Mouse (Mus musculus): ENCODE measurements around the gene Cox6a1.
"Not testable (repeated sequence)": the region's sequence is repeated elsewhere in the genome, so short reads cannot be mapped to it uniquely, and the experiment has no call there.

Gene Cox6a1

DNA sequence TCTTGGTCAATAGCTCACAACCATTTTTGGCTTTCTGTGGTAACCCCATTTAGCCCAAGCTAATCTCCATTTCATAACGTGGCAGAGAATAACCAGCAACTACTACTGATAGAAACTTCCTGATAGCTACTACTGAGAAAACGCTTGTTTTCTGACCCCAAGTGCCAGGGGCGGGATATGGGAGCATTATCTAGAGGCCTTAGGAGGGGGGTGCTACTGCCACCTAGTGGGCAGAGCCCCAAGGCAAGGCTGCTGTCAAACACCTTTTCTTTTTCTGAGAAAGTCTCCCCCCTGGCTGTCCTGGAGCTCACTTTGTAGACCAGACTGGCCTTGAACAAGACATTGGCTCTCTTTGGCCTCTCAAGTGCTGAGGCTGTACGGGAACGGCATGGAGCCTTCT lies 1.2 kb downstream of the Cox6a1 start:
- DNase-seq (ENCODE audit: low spot score in 2 of 2) = peak; percentile 71

DNA sequence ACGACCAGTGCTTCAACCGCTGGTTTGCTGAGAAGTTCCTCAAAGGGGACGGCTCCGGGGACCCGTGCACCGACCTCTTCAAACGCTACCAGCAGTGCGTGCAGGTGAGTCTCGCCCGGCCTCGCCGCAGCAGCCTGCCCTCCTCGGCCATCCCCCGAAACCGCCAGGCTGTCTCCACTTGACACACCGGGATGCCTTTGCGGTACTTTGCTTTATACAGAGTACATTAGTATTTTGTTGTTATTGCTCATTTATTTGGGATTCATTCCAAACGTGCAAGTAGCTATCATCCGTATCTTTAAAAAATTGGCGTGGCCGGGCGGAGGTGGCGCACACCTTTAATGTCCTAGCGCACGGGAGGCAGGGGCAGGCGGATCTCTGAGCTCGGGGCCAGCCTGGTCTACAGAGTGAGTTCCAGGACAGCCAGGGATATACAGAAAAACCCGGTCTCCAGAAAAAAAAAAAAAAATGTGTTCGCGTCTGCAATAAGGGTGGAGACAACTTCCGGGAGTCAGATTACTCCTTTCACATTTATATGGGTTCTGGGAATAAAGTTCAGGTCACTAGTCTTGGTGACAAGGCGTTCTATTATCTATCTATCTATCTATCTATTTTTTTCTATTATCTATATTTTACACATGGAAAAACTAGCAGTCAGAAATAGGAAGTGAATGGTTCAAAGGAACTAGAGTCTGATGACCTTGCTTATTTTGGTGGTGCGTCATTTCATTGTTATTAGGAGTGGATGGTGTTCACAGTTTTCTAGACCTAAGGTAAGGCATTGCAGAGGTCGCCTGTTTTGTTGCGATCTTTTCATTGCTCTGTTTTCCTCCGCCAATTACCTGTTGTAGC lies 7.2 kb downstream of the Cox6a1 start:
- DNase-seq (ENCODE audit: low spot score in 2 of 2) = no peak

DNA sequence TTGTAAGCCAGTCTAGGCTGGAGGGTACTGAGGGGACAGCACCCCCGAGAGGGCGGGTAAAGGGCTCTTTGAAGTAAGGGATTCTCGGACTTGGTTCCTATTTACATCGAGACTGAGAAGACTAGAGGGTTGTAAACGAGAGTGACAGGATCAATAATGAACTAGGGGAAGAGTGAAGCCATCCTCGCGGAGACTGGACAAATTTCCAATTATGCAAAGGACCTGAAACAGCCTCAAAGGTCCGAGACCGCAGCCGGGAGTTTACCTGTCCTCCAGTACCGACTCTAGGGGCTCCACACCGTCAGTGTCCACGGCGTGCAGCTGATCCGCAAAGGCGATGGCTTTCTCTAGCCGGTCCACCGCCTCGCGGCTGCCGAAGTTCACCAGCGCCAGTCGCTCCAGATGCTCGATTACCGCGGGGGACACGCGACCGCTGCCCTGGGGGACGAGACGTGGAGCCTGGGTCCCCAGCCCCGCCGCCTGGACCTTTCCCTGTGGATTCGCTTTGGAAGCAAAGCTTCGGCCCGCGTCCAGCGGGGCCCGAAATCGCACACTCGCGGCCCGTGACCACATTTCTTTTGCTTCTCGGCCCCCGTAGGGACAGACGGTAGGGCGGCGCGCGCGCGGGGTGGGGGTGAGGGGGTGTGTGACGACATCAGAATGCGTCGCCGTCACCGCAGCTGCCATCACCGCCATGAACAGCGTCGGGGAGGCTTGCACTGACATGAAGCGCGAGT lies 8.0 kb downstream of the Cox6a1 start, which contains the start of the genes Gatc and Triap1:
Gene Gatc, minus strand, starts transcription at position 602 of the 737 bp plus-strand sequence.
Gene Triap1, plus strand, starts transcription at position 649 of the 737 bp plus-strand sequence.
- DNase-seq (ENCODE audit: low spot score in 2 of 2) = peak; percentile 74 to 83

DNA sequence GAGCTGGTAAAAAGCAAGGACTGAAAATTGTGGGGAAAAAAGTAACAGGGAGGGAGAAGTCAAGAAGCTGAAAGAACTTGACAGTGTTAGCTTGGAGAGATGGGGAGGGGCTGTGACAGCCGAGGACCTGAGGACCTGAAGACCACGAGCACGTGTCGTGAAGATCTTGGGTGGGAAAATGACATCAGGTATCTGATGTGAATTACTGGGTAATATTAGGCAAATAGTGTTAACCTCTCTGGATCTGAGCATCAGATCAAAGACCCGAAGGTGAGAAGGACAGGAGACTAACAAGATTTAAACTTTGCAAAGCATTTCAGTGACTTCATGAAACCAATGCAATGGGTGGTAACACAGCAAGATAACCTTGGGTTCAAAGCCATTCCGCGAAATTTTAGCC lies 8.8 kb downstream of the Cox6a1 start:
- no peak for DNase-seq (ENCODE audit: low spot score in 2 of 2)

DNA sequence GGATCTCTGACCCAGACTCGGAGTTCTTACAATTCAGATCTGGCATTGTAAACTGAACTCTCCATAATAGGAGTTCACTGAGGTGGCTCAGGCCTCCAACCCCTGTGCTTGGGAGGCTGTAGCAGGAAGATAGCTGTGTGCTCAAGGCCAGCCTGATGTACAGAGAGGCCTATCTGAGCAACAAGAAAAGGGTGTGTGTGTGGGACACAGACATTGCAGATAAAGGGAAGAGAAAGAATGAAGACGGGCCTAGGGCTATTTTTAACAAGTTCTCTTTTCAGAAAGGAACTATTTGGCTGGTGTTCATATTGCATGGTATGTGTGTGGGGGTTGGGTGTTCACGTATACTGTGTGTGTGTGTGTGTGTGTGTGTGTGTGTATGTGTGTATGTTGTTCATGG lies 15.2 kb downstream of the Cox6a1 start:
- DNase-seq (ENCODE audit: low spot score in 2 of 2) = no peak

DNA sequence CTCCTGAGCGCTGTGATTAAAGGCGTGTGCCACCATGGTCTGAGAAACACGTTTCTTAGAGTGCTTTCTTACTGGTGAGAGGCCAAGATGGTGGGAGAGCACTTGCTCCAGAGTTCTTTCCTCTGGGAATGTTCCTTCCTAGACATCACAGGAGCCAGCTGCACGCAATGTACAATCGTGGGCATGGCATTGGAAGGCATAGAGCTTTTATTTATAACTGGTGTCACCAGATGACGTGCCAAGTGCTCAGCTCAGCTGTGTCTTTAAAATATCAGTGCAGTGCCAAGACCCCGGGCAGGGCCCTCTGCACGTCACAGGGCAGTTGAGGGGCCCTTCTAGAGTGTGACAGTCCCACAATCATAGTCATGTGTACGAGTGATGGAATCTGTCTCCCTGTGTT lies 17.8 kb downstream of the Cox6a1 start:
- no peak for DNase-seq (ENCODE audit: low spot score in 2 of 2)

DNA sequence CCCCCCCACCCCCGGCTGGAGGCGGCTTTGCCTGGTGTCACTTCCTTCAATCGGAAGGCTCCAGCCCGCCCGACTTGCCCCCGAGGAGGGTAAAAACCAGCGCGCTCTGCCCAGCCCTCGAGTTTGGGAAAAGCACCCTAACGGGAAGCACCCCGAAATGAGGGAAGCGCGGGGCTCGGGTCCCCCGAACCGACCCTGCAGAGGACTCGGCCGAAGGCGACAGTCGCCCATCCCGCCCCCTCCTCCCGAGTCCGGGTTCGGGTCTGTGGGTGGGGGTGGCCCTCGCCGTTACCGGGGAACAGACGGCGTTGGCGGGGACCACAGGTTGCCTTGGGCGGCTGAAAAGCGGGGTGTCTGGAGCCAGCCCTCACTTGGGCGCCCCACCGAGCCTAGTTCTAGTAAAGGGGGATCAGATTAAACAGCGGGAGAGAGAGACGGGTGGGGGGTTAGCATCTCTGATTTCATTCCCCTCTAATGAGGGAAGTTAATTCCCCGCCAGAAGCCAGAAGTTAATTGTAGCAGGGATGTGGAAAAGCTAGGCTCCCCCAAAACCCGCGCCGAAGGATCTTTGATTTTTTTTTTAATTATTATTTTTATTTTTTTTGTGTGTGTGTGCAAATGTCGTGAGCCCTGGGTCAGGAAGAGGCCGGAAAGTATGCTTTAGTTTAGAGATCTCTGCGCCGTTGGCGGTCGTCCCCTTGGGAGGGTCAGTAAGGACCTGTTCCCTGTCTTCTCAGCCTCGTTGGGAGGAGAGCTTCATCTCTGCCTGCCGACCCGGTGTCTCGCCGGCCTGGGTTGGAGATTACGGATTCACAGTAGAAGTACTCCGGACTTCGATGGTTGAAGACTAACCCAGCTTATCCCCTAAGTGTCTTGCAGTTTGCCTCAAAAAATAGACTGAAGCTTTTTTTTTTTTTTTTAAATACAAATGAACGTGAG lies 20.9 kb downstream of the Cox6a1 start:
- peak in 1 of 2 experiments; percentile 40 for DNase-seq (ENCODE audit: low spot score in 2 of 2)

DNA sequence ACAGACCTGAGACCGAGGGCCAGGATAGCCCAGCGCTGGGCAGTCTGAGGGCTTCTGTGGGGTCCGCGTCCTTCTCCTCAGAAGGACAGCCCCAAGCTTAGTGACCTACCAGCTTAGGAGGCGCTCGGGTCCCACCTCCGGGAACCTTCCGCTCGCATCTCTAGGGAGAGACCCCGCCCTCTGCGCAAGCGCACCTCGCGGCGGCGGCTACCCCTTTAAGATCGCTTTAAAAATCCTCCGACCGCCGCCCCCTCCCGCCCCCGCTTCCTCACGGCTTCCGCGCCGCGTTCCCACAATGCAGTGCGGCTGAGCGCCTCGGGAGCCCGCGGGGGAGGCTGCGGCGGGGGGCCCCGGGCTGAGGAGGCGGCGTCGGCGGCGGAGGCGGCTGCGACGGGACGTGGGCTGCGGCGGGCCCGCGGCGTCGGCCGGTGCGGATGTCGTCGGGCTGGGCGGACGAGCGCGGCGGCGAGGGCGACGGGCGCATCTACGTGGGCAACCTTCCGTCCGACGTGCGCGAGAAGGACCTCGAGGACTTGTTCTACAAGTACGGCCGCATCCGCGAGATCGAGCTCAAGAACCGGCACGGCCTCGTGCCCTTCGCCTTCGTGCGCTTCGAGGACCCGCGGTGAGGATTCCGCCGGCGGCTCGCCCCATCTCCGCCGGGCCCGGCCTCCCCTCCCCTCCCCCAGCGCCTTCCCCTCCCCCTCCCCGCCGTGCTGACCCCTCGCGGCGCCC lies 21.7 kb downstream of the Cox6a1 start, which contains the start of gene Srsf9:
Gene Srsf9, plus strand, starts transcription at position 303 of the 735 bp plus-strand sequence.
- DNase-seq (ENCODE audit: low spot score in 2 of 2) = peak; percentile 86 to 90

DNA sequence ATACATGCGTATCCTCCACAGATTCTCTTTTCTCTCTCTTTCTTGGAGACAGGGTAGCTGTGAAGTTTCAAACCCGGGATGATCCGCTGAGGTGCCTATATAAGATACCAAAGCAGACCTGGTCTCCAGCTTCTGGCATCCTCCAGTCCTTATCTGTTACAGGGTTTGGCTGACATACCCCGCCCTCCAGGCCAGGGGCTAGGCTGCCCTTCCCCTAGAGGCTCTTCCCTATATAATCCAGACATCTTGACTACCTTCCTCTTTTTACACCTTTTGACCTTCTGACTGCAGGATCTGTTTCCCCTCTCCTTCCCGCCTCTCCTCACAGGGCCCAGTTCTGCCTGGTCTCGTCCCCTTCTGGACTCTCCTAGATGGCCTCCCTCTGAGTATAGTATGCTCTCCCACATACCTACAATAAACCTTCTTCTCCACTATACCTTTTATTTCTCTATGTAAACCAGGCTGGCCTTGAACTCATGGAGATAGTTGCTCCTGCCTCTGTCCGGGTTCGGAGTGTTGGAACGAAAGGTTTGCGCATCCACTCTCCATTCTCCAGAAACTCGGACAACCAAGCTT lies 22.4 kb downstream of the Cox6a1 start:
- DNase-seq (ENCODE audit: low spot score in 2 of 2) = no peak

DNA sequence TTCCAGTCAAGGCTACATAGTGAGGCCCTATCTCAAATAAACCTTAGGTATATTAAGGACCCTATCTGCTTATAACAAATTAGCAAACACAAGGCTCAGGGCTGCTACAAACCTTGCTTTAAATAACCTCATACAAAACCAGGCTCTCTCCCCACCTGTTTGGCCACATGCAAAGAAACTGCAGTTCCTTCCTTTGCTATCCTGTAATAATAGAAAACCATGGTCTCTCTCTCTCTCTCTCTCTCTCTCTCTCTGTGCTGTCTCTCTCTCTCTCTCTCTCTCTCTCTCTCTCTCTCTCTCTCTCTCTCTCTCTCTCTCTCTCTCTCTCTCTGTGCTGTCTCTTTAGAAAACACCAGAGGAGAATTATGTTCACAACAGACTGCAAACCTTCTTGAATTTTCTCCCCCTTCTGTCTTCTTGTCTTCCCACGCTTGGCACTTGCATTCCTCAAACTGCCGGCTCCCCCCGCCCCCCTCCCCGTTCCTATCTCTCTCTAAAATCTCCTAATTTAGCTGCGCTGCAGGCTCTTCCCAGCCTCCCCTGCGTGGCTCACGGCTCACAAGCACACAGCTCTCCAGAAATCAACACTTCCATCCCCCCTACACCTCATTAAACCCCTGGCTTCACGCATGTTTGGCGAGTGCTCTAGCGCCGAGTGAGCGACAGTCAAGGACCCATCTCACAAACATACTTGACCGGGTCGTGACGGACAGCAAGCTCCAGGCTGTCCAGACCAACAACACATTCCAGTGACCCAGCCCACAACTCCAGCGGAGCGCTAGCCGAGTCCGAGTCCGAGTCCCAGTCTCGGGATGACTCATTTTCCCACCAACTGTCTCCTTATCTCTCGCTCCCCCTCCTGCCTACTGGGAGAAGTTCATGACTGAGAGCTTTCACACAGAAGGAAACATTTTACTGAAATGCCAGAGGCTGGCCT lies 29.5 kb downstream of the Cox6a1 start:
- peak; percentile 62 to 70 for DNase-seq (ENCODE audit: low spot score in 2 of 2)

DNA sequence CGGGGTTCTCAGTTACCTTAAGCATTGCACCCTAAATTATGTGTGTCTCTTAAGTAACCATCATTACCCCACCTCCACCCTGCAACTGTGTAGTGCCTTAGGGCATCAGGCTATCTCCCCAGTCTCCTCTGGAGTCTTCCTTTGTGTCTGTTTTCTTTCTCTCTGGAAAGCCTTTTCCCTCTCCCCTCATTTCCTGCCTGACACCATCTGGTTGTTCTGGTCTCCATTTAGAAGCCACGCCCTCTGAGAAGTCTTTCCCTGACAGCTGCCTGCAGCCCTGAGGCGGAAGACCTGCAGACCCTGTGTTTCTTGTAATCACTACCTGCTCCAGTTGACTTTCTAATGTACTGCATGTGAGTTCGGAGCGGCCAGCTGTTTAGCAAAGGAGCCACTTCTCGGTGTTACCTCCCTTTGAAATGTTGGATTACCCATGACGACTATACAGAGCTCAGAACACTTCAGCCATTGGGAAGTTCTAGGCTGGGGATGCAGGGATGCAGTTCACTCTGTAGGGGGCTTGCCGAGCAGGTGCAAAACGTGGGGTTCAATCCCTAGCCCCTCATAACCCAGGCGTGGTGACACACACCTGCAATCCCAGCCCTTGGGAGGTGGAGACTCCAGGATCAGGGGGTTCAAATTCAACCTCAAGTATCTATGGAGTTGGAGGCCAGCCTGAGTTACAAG lies 31.0 kb downstream of the Cox6a1 start:
- no peak for DNase-seq (ENCODE audit: low spot score in 2 of 2)

DNA sequence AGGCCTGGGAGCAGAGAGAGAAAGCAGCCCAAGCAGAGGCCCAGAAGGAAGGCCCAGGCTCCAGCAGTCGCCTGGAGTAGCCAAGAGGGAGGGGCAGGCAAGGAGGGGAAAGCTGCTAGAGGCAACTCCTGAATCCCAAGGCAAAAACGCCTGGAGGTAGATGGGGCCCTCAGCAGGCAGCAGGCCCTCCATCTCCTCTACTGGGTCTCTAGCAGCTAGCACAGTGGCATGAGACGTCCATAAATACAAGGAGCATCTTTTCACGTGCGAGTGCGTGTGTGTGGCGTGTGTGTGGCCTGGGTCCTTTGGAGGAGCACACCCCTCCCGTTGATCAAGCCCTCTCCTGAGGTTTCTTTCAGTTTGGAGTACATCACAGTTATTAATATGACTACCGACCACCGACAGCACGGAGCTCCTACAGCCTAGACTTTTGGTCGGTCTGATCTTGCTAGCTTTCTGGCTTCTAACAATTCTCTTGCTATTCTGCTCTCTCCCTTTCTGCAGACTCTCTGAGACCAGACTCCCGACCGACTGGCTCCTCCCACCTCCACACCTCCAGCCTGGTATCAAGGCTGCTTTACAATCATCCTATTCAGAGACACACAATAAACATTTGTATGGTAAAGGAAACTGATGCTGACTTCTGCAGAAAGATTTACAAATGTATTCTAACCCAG lies 31.7 kb downstream of the Cox6a1 start:
- no peak for DNase-seq (ENCODE audit: low spot score in 2 of 2)

DNA sequence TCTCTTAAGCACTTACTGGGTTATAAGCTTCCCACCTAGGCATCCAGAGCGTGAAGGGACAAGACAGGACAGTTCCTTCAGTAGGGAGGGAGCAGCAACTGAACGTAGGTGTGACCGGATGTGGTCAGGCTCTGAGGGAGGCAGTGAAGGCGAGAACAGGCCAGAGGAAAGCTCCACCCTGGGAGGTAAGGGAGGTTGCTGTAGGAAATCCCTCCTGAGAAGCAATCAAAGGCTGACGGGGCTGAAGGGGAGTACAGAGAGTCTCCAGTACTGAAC lies 35.2 kb downstream of the Cox6a1 start:
- DNase-seq (ENCODE audit: low spot score in 2 of 2) = no peak

DNA sequence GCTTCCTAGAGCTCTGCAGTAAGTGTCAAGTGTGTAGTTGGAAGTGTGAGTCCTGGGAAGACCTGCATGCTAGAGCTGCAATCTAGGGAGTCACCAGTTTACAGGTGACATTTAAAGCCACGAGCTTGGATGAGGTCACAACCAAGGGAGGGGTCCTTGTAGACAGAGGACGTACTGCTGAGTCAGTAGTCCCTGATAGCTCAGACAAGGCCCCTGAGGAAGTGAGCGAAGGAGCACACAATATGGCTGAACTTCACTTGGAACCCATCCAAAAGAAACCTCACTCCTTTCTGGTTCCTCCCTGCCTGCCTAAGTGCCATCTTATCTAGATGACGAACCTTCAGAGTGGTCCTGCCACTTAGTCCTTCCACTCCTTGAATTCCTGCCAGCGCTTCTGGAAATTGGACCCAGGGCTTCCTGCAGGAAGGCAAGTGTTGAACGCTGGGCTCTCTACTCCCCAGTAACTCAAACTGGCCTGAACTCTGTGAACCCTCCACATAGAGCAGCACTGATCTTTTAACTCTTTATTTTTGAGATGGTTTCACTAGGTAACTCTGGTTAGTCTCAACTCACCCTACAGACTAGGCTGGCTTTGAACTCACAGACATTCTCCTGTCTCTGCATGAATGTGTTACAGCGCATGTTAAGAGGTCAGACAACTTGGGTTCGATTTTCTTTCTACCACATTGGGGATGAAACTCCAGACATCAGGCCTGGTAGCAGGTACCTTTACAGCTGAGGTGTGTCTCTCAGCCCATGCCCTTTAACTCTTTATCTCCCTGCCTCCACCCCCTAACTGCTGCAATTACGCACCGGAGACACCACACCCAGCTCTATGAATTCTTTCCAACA lies 35.7 kb downstream of the Cox6a1 start:
- no peak for DNase-seq (ENCODE audit: low spot score in 2 of 2)

DNA sequence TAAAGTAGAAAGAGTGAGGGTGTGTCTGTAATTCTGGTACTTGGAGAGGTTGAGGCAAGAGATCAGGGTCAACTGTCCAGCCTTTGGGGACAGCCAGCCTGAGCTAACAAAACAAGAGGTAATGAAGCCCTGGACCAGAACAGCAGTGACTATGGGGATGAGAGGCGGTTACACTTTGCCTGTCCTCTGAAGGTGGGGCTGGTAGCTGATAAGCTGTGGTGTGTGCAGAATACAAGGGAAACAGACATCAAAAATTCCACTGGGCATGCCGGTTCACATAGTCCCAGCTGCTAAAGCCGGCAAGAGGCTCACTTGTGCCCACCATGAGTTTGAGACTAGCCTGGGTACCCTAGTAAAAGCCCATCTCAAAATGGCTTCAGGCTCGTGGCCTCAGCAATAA lies 36.4 kb downstream of the Cox6a1 start:
- no peak for DNase-seq (ENCODE audit: low spot score in 2 of 2)

DNA sequence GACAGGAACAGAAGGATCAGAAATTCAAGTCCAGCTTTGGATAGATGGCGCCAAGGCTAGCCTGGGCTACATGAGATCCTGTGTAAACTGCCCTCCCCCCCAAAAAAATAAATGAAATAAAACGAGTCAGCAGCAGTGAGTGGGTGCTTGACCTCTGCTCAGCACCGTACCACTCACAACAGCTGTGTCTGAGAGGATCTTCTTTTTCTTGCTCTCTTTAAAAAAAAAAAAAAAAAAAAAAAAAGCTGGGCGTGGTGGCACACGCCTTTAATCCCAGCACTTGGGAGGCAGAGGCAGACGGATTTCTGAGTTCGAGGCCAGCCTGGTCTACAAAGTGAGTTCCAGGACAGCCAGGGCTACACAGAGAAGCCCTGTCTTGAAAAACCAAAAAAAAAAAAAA lies 46.6 kb downstream of the Cox6a1 start:
- not testable (repeated sequence) for DNase-seq (ENCODE audit: low spot score in 2 of 2)

DNA sequence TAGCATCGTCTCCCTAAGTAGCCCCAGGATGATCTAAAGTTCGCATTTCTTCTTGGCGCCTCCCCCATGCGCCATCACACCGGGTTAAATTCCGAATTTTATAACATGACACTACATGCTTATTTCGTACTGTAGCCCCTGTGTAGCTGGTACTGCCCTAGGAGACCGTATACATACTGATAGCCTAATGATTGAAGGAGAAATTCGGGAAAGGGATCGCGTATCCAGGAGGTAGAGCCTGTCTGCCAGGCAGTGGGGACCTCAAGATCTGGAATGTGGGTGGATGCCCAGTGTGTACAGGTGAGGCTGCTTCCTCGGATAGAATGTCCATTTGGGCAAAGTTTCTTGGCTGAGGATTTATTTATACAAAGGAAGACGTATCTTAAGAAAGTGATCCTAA lies 47.2 kb downstream of the Cox6a1 start:
- no peak for DNase-seq (ENCODE audit: low spot score in 2 of 2)

All from frontal cortex, postnatal 25 days (tissue).